Mouse (Mus musculus) olfactory bulb, adult 2 months (tissue): ENCODE results near the gene Zfp85. TPM values are rescaled to one million over a fixed set of nuclear protein-coding genes. Genes with fewer than 3 reads are reported as not detected.
"Not testable (repeated sequence)": the region's sequence is repeated elsewhere in the genome, so short reads cannot be mapped to it uniquely, and the experiment has no call there.

Experiments
- H3K27ac ChIP-seq: fragments of 200-500 bp; 2 replicates; pipeline ENCODE4 v1.5.1; 2012; ENCODE audit warnings: low read depth, low read length; ENCODE audit not compliant: insufficient read depth
- H3K4me1 ChIP-seq: fragments of 200-500 bp; 2 replicates; pipeline ENCODE4 v1.6.1; 2012; ENCODE audit warnings: low read length; ENCODE audit not compliant: control insufficient read depth, insufficient read depth
- H3K4me3 ChIP-seq: fragments of 200-500 bp; 2 replicates; pipeline ENCODE4 v1.5.1; 2012; ENCODE audit warnings: mild to moderate bottlenecking, low read depth, low read length, moderate library complexity; ENCODE audit not compliant: insufficient read depth
- CTCF ChIP-seq: fragments of 200-500 bp; IDR thresholded peaks from 2 replicates; pipeline ENCODE4 v1.5.1; 2012; ENCODE audit warnings: low read depth, mild to moderate bottlenecking, low read length, moderate library complexity; ENCODE audit not compliant: insufficient read depth
- POLR2A ChIP-seq: fragments of 200-500 bp; IDR thresholded peaks from 2 replicates; pipeline ENCODE4 v1.6.1; 2012; ENCODE audit warnings: mild to moderate bottlenecking, low read depth, low read length, moderate library complexity; ENCODE audit not compliant: insufficient read depth
- WGBS: fragments of 180-500 bp; shearing (Covaris S2); methylation state at CpG from one replicate; pipeline ENCODE4 v1.1.7; 2018; 5-methylcytosine and 5-hydroxymethylcytosine counted together
- polyA plus RNA-seq: library from polyadenylated mRNA; stranded (reverse); fragments of >200 nt; gene quantifications from 2 replicates; pipeline ENCODE4 v1.2.4, GENCODE M21; 2012; ENCODE audit warnings: low replicate concordance; ENCODE audit not compliant: missing spikeins, insufficient read depth, insufficient read length

Zfp85 gene
- polyA plus RNA-seq, 1 experiment = not detected

DNA sequence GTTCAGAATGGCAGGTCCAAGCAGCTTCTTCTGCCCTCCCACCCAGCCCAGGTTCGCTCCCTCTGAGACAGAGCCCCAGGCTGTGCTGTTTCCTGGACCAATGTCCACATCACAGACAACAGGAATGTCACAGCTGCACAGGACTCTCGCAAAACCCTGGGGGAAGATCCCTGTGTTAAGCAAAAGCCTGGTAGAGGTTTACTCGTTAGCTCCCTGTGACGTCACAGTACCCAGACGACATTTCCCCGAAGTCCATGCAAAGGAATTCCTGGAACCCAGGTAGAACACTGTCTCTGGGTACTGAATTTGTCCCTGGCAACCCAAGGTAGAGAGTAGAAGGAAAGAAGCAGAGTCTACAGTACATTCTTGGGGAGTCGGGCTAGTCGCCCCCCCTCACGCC, 11.1 kb downstream of the Zfp85 start:
- H3K4me3 ChIP-seq = no peak overlapping the region
- no peak for TF ChIP-seq CTCF
- TF ChIP-seq POLR2A = no peak
- no peaks in the 10 kb centered on the region for H3K4me1 ChIP-seq
- H3K27ac ChIP-seq = no peak overlapping the region
- WGBS = 89% methylated on average over 9 of the region's 9 CpGs

- Histone ChIP-seq H3K4me1 (no peaks in the 10 kb centered on the region), H3K27ac (no peak overlapping the region), H3K4me3 (no peak overlapping the region)
- 92% methylated on average over 3 of the region's 3 CpGs for WGBS
- TF ChIP-seq POLR2A = no peak
- no peak for TF ChIP-seq CTCF
These were observed 12.1 kb downstream of the Zfp85 start for GRCm38 (mm10) chr13:67742941-67743340.

GRCm38 (mm10) chr13:67734391-67734790, 20.6 kb downstream of the Zfp85 start:
- not testable (repeated sequence) for H3K4me1 ChIP-seq, H3K27ac ChIP-seq, H3K4me3 ChIP-seq
- 94% methylated on average over 9 of the region's 9 CpGs for WGBS

DNA sequence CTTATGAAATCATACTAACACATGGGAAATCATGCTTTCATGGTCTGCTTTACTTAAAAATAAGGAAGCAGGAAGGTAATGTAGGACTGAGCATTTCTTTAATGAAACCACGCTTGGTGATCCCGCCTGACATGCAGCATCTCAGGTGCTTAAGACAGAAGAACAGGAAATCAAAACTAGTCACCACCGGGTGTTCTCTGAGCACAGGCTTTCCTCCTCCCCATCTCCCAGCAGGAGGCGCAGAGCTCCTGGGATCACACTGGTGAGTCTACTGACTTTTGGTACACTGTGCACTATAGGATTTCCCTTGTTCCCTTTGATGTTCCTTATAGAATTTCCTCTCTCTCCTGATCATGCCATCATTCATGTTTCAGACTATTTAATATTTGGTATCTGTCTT, 25.6 kb downstream of the Zfp85 start:
- not testable (repeated sequence) for H3K27ac ChIP-seq
- 30% methylated on average over 4 of the region's 4 CpGs for WGBS

DNA sequence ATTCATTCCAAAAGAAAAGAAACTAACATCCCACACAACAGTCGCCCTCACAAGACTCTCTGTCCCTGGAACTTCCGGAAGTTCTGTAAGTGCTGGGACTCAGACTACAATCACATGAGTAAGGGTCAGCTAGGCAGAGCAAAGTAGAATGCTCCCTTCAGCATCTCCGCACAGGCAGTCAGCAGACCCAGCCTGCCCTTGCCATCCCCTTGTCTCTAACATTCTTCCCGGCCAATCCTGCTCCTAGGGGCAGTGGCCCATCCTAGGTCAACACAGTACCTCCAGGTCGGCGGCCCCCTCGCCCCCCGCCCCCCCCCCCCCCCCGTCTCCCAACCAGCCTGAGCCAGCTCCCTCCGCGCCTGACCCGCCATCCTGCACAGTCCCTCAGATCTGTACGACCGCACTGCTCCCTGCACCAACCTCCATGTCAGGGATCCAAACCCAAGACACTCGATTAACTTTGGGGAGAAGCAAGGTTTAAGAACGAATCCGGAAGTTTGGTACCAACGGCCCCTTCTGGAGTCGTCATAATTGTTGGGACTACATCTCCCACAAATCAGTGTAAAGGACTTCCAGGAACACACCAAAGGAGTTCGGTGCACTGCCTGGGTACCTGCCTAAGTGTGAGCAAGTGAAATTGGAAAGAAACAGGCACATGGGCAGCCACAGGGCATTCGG, 26.2 kb downstream of the Zfp85 start, which contains the start of gene Zfp65:
TSS of gene Zfp65 (minus strand) at position 533 of the 678 bp plus-strand sequence.
- WGBS = 2% methylated on average over 19 of the region's 21 CpGs
- TF ChIP-seq CTCF = no peak
- Histone ChIP-seq H3K4me1 (no peaks in the 10 kb centered on the region), H3K27ac (0 out of 2 replicates have a peak within 1 kb of the TSS, but pooled peaks have one; percentile 17), H3K4me3 (peak within 1 kb of the TSS; percentile 74)

More for the DNA sequence above, 25.6 kb downstream of the Zfp85 start:
- not testable (repeated sequence) for H3K4me1 ChIP-seq
- peak overlapping the region; percentile 74 for H3K4me3 ChIP-seq

- H3K27ac ChIP-seq = no peak overlapping the region
- H3K4me3 ChIP-seq = no peak overlapping the region
- WGBS = 84% methylated on average over 1 of the region's 1 CpGs
- no peaks in the 10 kb centered on the region for H3K4me1 ChIP-seq
- no peak for TF ChIP-seq CTCF
- no peak for TF ChIP-seq POLR2A
These were observed 26.9 kb downstream of the Zfp85 start for GRCm38 (mm10) chr13:67728106-67728505.

DNA sequence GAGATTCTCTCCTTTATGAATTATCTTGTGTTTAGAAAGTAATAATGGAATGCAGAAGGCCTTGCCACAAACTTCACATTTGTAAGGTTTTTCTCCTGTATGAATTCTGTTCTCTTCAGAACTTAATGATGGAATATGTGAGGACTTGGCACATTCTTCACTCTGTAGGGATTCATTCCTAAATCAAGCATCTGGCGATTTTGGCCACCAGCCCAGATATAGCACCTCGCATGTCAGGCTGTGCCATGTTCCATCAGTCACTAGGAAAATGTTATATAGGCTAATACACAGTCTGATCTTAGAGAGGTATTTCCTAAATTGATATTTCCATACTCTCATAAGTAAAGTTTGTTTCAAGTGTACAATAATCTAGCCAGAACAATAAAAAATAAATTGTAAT, 29.7 kb downstream of the Zfp85 start:
- WGBS = 72% methylated on average over 2 of the region's 2 CpGs
- H3K4me3 ChIP-seq, H3K27ac ChIP-seq, H3K4me1 ChIP-seq: not testable (repeated sequence)

GRCm38 (mm10) chr13:67723848-67724479, 31.1 kb downstream of the Zfp85 start:
- Histone ChIP-seq H3K4me1 (no peaks in the 10 kb centered on the region), H3K4me3 (peak overlapping the region; percentile 71), H3K27ac (0 out of 2 replicates have a peak overlapping the region, but pooled peaks have one; percentile 4)
- TF ChIP-seq CTCF (no peak), POLR2A (no peak)
- WGBS = under 1% methylated on average over 17 of the region's 17 CpGs

Other genes starting within 250 kb of the Zfp85 start
- gene Gm26965, start 229.1 kb downstream of the Zfp85 start, polyA plus RNA-seq = not detected in 2 replicates
- gene Zfp87, start 229.1 kb downstream of the Zfp85 start, polyA plus RNA-seq = not detected in 2 replicates
- not detected in 2 replicates for gene Zfp748, start 201.4 kb downstream of the Zfp85 start, polyA plus RNA-seq
- gene Zfp729b, start 145.5 kb downstream of the Zfp85 start, polyA plus RNA-seq = not detected in 2 replicates
- not detected in 2 replicates for gene Gm49345, start 117.5 kb downstream of the Zfp85 start, polyA plus RNA-seq
- not detected in 2 replicates for gene Zfp729a, start 117.4 kb downstream of the Zfp85 start, polyA plus RNA-seq
- not detected in 2 replicates for gene Zfp738, start 68.2 kb downstream of the Zfp85 start, polyA plus RNA-seq
- not detected in 2 replicates for gene Zfp65, start 26.1 kb downstream of the Zfp85 start, polyA plus RNA-seq
- gene Zfp493, start 24.5 kb upstream of the Zfp85 start, polyA plus RNA-seq = not detected in 2 replicates
- not detected in 2 replicates for gene Zfp273, start 58.5 kb upstream of the Zfp85 start, polyA plus RNA-seq
- not detected in 2 replicates for gene Gm10037, start 75.9 kb upstream of the Zfp85 start, polyA plus RNA-seq
- not detected in 2 replicates for gene BC048507, start 108.1 kb upstream of the Zfp85 start, polyA plus RNA-seq